In genomic region chr9:45494889-45495288, GRCm38 (mm10) we compare ENCODE assay signal across 16 mouse cellular contexts.
"Had no signal": no experiment of that assay in that cellular context is flagged by ENCODE, and none has a peak within 500 bp of the region (broad histone marks: within the 10 kb centered on the region; RNA-seq: fewer than 3 reads in every experiment).

No protein-coding gene starts in this region.

- H3K27ac ChIP-seq: neural tube, embryonic 13.5 days; neural tube, embryonic 15.5 days; stomach, embryonic 15.5 days; stomach, postnatal 0 days had no signal

- H3K9ac ChIP-seq: neural tube, embryonic 13.5 days; neural tube, embryonic 15.5 days; stomach, embryonic 15.5 days had no signal

- H3K9me3 ChIP-seq: neural tube, embryonic 13.5 days; neural tube, embryonic 15.5 days; stomach, embryonic 15.5 days had no signal

- H3K4me2 ChIP-seq: neural tube, embryonic 13.5 days; neural tube, embryonic 15.5 days; stomach, embryonic 15.5 days had no signal

- H3K27me3 ChIP-seq: neural tube, embryonic 13.5 days; neural tube, embryonic 15.5 days; stomach, embryonic 15.5 days had no signal

- DNase-seq: retina, postnatal 1 day; right cerebral cortex, adult 18-20 months; right cerebral cortex, postnatal 14 days; right cerebral cortex, postnatal 25 days; right cerebral cortex, postnatal 4 days; spleen, adult 18-20 months; thymus, adult 18-20 months; thymus, adult 2 months; thymus, postnatal 14 days; thymus, postnatal 25 days; thymus, postnatal 36 days; thymus, postnatal 4 days had no signal

- H3K36me3 ChIP-seq: neural tube, embryonic 13.5 days; neural tube, embryonic 15.5 days; stomach, embryonic 15.5 days had no signal

- H3K4me3 ChIP-seq: neural tube, embryonic 13.5 days; neural tube, embryonic 15.5 days; stomach, embryonic 15.5 days had no signal
